Mouse (Mus musculus): ENCODE results near the gene Nod1.
"Not testable (repeated sequence)": the region's sequence is repeated elsewhere in the genome, so short reads cannot be mapped to it uniquely, and the experiment has no call there.

Nod1 gene

DNA sequence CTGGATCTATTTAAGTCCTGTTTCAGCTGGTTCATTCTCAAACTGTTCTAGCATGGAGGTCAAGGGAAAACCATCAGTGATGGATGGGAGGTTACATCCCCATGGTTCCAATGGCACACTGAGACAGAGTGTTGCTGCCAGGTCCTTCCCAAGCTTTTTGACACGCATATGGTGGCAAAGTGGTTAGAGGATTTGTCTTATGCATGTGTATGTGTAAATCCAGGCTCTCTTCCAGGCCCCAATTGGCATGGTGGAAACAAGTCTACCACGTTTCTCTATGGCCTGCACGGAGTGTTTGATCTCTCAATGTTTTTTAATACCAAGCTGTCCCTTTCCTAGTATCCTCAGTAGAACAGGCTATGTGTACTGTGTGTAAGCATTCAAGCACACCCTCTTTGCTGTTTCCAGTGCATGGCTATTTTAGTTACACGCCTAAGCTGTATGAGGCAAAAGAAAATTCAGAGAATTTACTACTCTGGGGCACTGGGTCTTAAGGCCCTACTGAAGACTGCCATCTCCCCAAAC is 11.2 kb upstream of the Nod1 start:
- no peak for DNase-seq (ENCODE audit: low read depth, low spot score)

DNA sequence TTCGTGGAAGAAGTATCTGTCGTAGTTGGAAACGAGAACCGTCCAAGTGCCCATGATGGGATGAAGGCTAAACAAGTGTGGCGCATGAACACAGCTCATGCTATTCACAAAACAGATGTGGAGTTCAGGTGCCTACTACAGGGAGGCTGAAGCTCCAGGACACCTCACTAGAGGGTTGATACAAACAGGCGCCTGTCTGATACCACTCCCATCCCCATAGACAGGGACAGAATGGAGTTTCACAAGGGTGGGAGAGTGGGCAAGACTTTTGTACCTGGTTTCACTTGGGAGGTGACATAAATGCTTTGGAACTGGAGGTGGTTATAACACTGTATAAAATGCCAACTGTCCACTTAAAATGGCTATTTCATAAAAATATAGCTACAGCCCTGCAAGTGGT is 7.0 kb upstream of the Nod1 start:
- no peak for DNase-seq (ENCODE audit: low read depth, low spot score)

DNA sequence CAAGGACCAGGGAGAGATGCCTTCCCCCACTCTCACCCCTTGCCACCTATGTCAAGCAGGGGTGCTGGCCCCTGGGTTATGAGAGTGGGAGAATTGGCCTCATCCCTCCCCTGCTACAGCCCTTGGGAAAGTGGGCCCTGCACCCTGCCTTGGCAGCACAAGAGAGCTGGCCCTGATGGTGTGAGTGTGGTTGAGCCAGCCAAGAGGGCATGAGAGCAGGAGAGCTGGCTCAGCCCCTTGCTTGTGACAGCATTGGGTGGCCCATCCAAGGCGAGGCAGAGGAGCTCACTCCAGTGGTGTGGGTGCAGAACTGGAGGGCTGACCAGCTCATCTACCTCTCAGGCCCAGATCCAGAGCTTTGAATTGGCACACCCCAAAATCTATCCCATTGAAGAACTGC is 3.2 kb upstream of the Nod1 start:
- DNase-seq (ENCODE audit: low read depth, low spot score): no peak

DNA sequence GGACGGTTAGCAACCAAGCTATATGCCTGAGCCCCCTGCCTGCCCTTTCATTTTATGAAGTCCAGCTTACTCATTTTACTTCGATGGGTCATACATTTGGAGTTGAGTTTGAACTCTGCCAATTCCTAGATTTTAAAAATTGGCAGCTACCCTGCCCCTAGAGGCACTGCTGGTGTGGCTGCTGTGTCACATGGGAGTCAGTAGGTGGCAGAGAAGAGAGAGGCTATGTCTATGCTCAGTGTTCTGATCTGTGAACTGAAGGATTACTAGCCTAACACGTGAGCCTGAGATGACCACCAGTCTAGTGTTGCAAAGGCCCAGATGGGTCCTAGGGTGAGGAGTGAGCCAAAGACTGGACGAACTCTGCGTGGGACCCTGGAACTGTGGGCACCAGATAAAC is 2.1 kb upstream of the Nod1 start:
- no peak for DNase-seq (ENCODE audit: low read depth, low spot score)

DNA sequence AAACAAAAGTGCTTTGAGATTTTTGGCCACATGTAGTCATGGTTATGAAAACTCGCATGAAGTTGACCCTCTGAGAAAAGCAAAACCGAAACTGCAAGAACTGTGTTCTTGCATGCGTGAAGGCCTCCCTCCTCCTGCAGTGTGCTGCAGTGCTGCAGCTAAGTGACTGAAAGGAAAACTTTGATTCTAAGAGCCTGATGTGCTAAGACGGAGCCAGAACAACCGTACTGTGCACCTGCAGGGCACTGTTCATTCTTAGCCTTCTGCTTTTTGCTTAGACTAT is 458 bp upstream of the Nod1 start:
- no peak for DNase-seq (ENCODE audit: low read depth, low spot score)

DNA sequence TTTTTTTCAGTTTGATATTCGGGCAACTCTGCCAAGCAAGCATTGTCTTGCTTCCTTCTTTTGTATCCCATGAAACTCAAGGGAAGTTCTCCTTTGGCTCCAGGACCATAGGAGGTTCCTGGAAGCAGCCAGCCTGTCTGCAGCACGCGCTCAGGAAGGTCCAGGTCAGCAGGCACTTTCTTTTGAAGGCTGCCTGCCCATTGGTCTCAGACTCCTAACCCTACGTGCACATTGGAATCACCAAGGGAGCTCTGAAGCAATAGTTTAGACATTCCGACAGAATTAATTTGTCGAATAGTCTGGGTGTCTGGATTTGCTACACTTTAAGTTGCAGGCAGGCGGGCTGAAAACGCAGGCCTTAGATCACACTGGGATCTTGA is 691 bp downstream of the Nod1 start:
- no peak for DNase-seq (ENCODE audit: low read depth, low spot score)

DNA sequence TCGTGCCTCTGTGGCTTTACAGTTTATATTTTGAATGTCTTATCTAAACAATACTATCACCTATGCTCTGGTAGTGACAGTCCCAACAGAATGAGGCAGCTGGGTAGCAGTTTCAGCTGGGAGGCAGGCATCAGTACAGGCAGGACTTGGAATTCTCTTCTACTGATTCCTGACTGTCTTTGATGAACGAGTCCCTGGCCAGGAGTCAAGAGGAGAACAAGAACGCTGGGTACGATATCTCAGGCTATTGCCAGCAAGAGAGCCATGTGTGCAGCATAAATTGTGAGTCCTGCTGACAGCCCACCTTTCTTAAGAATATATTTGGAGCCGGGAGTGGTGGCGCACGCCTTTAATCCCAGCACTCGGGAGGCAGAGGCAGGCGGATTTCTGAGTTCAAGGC is 1.9 kb downstream of the Nod1 start:
- no peak for DNase-seq (ENCODE audit: low read depth, low spot score)

DNA sequence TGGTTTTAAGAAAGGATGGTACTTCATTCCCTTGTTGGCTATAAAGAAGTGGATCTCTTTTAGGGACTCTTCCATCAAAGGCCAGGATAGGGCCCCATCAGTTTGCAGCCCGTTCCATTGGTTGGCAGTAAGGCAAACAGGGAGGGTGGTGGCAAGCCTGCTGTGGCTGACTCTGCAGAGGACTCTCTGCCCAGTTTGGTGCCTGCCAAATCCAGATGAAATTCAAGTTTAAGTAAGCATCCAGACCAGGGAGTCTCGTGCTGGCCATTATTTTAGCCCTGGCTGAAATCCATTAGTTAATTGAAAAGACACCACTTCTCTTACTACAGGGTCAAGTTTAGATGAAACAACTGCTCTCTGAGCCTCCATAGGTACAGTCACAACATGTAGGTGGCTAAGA is 2.6 kb downstream of the Nod1 start:
- no peak for DNase-seq (ENCODE audit: low read depth, low spot score)

DNA sequence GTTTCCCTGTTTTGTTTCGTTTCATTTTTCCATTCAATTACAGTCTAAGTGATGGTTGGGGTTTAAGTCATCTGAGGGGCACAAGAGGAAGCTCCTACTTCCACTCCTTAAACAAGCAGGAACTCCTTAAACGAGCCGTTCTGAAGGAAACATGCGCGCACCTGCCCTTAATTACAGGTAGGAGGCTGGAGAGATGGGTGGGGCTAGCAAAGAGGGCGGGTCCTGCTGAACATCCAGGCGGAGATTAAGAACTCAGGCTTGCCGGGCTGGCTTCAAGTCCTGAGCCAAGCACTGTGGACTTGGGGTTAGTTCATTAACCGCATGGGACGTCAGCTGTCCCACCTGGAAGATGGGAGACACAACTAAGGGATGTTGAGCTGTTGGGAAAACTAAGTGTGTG is 4.8 kb downstream of the Nod1 start:
- no peak for DNase-seq (ENCODE audit: low read depth, low spot score)

DNA sequence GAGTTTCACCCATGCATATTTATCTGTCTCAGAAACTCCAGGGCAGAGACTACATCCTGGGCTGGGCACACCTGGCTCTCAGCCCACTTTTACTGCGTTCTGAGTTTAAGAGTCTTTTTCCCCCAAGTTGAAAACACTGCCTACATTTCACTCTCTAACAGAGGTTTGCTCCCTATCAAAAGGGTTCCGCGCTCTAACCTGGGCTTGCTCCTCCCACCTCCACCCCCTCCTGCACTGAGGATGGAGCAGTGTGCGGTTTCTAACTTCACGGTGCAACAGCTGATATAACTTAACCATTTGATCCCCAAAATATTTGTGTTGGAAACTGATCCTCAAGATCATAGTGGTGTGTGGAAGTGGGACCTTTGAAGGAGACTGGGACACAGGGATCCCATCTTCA is 7.2 kb downstream of the Nod1 start:
- DNase-seq (ENCODE audit: low read depth, low spot score): no peak

DNA sequence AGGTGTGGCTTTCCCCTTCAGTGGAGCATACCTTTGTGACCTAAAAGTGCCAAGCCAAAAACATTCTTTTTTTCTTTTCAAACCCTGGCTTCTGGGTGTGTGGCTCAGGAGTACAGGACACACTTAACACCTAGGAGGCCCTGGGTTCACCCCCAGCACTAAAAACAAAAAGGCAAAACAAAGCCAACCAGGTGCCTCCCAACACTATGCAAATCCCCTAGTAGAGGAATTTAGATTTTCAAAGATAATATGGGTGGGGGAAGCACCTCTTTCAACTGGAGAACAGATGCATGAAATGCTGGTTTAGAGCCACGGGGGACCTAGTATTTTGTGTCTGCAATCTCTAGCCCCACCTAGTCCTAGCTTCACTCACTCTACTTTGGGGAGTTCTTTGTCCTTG is 7.7 kb downstream of the Nod1 start:
- DNase-seq (ENCODE audit: low read depth, low spot score): no peak

DNA sequence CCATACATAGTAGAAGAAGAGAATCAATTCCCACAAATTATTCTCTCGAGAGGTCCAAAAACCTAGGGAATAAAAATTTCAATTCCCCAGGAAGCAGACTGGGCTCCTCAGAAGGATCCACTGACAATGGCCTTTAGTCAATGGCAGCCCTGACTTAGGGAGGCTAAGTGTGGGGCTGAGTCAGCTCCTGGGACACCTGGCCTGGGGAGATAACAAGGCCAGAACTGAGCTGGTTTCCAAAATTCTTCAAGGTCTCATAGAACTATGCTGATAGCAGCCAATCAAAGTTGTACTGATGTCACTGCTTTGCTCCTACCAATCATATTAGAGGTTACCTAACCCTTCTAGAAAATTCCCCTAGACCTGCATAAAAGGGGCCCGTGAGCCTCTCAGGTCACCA is 8.8 kb downstream of the Nod1 start:
- no peak for DNase-seq (ENCODE audit: low read depth, low spot score)

DNA sequence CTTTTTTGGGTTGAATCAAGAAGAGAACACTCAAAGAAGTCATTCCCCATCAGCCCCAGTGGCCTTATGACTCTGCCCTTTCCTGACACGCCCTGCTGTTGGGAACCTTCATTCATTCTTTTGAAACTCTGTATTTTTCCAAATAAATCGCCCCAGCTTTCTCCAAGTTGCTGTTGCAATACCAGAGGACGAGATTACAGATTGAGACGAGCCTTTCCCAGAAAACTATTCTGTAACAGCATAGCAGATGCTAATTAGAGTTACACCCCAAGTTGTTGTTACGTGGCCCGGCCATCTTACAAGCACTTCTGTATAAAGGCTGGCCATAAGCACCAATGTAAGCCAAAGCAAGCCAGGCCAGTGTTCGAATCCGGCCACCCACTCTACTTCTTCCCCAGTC is 14.8 kb downstream of the Nod1 start:
- no peak for DNase-seq (ENCODE audit: low read depth, low spot score)

DNA sequence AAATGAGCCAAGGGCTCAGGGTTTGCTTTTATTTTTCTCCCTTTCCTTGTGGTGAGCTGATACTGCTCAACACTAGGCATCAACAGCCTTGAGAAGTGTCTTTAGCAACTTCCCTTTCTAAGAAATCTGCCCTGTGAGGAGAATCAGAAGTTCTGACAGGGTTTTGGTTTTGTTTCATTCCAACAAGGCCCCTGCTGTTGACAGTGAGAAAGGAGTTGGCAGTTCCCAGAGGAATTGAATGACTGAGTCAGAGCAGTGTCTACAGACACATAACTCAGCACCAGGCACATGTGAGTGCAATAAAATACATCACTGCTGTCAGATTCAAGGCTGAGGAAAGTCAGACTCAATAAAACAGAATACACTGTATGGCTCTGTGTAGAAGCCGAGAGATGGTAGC is 16.0 kb downstream of the Nod1 start:
- DNase-seq (ENCODE audit: low read depth, low spot score): no peak

DNA sequence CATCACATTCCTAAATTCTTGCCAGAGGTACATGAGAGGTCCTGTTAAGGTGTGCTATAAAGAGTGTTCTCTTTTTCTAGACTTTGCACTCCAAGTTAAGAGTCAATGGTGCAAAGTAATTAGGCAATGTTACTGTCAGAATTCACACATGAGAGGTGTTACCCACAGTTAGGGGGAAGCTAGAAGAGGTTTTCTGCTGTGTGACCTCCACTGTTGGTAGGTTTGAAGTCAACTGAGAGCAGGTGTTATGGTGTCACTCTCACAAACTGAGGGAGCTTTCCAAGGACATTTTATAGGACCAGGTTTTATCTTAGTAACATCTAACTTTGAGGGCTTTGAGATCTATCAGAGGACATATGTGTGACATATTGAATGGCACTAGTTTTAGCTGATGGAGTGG is 16.5 kb downstream of the Nod1 start:
- DNase-seq (ENCODE audit: low read depth, low spot score): no peak

DNA sequence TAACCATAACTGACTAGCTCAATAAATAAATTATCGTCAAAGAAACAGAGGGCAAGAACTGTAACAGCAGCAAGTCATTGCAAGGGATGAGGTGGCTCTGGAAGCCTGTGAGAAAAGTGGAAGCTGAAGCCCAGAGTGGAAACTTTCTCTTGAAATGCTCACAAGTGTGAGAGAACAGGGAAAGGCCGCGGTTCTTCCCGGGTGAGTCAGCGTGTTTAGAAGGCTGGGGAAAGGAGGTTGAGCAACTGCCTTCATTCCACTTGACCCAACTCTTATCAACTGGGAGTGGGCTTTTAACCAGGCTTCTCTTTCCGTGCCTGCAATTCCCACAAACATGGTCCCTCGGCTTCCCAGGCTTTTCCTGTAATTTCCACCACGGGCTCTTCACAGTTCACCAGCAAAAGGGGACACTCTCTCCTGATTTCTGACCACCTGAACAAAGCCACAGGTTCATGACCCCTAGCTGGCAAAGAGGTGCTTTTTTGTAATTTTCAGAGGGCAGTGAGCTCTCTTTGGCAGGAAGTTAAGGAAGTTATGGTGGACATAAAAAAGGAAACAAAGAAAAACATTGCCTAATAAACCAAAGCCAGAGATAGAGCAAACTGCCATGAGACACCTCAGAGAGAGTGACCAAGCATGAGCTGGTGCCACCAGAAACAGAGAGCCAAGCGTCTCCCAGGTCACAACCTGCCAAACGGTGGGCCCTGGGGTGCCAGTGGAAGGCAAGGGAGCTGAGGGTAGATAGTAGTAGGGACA is 17.6 kb downstream of the Nod1 start:
- DNase-seq (ENCODE audit: low read depth, low spot score): no peak

DNA sequence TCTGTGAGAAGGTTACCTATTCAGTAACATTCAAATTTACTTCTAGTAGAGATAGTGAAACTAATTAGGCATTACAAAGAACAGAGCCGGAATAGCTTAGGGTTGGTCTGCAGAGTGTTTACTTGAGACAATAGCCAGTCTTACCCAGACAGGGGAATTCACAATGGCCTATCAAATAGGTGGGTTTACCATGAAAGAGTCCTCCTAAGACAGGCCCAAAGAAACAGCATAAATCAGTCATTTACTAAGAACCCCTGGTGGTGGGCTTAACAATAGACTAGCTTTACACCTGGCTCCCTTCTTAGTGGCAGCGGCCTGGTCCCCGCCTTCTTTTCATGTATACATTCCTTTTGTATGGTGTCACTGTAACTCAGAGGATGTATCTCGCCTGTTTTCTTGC is 19.0 kb downstream of the Nod1 start:
- DNase-seq (ENCODE audit: low read depth, low spot score): not testable (repeated sequence)

DNA sequence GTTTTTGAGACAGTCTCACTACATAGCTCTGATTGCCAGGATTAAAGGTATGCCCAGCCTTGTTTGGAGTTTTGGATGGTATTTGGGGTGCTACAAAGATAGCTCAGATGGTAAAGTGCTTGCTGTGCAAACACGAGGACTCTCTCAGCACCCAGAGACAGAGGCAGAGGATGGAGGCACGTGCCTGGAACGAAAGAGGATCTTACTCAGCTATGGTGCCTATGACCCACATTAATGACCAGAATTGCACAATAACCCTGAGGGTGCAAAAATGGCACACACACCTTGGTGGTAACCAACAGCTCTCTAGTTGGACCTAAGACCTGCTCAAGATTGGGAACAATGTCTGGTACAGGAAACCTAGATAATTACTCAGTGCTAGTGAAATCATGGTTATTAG is 19.9 kb downstream of the Nod1 start:
- DNase-seq (ENCODE audit: low read depth, low spot score): no peak

DNA sequence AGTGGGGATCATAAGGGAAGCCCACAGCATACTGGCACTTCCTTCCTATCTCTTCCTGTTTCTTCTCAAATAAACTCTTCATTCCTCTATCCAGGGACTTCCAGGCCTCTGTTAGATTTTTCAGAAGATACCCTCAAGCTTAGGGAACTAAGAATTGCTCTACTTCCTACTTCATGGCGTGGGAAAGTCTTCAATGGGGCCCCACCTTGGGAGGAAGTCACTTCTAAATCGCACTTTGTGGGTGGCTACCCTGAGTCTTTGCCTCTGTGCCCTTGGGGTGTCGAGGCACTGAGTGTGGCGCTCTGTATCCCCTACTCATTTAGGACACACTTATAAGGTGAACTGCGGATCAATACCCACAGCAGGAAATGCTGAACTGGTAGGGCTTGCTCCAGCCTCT is 23.7 kb downstream of the Nod1 start:
- no peak for DNase-seq (ENCODE audit: low read depth, low spot score)

DNA sequence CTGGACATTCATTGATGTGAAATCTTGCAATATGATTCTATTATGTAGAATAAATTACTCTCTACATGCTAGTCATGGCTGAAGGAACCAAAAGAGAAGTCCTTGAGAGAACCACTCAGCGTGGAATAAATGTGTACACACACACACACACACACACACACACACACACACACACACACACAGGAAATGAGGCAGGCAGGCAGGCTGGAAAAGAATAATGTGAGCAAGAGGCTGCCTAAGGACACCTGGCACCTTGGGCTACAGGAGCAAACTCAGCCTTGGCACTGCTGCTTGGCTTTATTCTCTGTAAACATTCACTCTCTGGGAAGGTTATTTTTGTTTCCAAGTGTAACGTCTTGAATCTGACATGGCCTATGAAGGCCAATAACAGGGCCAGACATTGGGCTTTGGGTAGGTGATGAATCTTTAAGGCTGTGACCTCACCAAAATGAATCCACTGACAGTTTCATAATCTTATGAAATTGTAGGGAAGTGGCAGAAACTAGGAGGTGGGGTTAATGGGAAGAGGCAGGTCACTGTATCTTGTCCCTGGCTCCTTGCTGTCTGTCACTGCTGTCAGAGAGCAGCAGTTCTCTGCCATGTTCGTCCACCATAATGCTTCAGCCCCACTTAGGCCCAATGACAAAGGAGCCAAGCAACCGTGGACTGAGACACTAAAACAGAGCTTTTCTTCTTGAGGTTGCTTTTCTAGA is 26.0 kb downstream of the Nod1 start:
- DNase-seq (ENCODE audit: low read depth, low spot score): no peak

DNA sequence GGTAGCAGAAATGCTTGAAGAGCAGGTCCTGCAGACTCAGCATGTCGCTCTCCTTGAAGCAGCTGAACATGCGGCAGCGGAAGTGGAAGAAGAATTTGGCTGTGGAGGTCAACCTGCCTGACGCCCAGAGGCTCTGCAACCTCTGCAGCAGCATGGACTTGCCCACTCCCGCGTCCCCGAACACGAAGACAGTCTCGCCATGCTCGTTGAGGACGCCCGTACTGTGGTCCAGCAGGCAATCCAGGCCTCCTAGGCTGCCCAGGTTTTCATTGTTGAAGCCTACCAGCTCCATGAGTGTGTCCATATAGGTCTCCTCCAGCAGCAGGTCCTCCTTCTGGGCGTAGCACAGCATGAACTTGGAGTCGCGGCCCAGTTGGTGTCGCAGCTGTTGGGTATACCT is 27.9 kb downstream of the Nod1 start:
- no peak for DNase-seq (ENCODE audit: low read depth, low spot score)

DNA sequence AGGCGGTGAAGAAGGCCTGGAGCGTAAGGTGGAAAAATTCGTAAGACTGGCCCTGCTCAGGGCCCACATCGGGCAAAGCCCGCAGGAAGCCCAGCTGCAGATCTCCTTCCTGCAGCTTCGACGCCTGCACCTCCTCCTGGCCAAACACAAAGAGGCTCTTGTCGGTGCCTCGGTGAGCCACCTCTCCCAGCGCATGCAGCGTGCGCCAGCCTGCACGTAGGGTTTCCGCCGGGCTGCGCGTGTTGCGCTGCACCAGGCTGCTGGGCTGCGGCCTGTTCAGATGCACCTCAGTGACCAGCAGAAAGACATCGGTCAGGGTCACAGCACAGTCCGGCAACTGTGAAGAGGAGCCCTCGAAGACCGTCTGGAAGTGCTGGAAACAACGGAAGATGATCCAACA is 28.7 kb downstream of the Nod1 start:
- no peak for DNase-seq (ENCODE audit: low read depth, low spot score)

DNA sequence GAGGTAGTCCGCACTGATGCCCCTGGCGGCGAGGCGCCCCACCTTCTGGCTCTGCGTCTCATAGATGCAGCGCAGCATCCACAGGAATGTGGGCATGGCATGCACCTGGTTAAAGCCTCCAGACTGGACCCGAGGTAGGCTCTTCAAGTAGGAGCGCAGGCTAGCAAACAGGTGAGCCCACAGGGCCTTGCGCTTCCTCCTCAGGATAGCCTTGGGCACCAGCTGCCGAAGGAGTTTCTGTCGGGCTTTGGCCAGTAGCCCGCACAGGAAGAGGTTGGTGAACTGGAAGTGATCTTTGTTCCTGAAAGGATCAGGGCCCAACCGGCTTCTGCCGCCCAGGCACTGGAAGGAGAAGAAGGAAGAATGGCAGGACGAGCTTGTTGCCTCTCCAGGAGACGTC is 29.1 kb downstream of the Nod1 start:
- DNase-seq (ENCODE audit: low read depth, low spot score): no peak

DNA sequence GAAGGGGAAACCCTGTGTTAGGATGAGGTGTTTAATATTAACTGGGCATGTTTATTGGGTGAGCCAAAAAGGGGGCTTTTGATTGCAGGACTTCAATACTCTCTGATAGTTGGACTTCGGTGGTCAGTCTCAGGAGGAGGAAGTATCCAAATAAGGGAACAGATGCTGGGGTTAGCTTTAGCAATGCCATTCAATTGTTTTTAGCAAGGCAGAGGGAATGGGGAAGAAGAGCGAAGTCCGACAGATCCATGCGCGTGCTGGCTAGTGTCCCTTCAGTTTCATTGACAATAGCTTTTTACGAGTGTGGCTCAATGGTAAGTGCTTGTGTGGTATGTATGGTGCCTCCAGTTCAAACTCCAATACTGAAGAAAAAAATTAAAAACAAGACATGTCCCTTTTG is 31.3 kb downstream of the Nod1 start:
- DNase-seq (ENCODE audit: low read depth, low spot score): no peak
